Mouse (Mus musculus) forebrain, embryonic 10.5 days (tissue): ENCODE measurements around the gene Smco1. TPM values are rescaled to one million over a fixed set of nuclear protein-coding genes. Genes with fewer than 3 reads are reported as not detected.
"Not testable (repeated sequence)": the region's sequence is repeated elsewhere in the genome, so short reads cannot be mapped to it uniquely, and the experiment has no call there.

Experiments used
- DNase-seq: peaks from one replicate; pipeline ENCODE4 v3.0.0-alpha.2; 2017; ENCODE audit warnings: low spot score; ENCODE audit errors: extremely low spot score
- H3K27ac ChIP-seq: fragments of 300-500 bp; sonication (generic); 2 replicates; pipeline ENCODE4 v1.5.1; 2016; ENCODE audit warnings: mild to moderate bottlenecking
- H3K27me3 ChIP-seq: fragments of 300-500 bp; sonication (generic); 2 replicates; pipeline ENCODE4 v1.6.1; 2016; ENCODE audit warnings: mild to moderate bottlenecking; ENCODE audit not compliant: poor library complexity, severe bottlenecking
- H3K36me3 ChIP-seq: fragments of 300-500 bp; sonication (generic); replicated peaks from 2 replicates; pipeline ENCODE4 v1.6.1; 2016; ENCODE audit warnings: mild to moderate bottlenecking, moderate library complexity
- H3K4me1 ChIP-seq: fragments of 300-500 bp; sonication (generic); 2 replicates; pipeline ENCODE4 v1.6.1; 2016
- H3K4me3 ChIP-seq: fragments of 300-500 bp; sonication (generic); 2 replicates; pipeline ENCODE4 v1.5.1; 2016; ENCODE audit warnings: mild to moderate bottlenecking, moderate library complexity
- H3K9me3 ChIP-seq: fragments of 300-500 bp; sonication (generic); 2 replicates; pipeline ENCODE4 v1.6.1; 2016; ENCODE audit warnings: mild to moderate bottlenecking, moderate library complexity
- WGBS: fragments of 180-500 bp; shearing (Covaris S2); methylation state at CpG from one replicate; pipeline ENCODE4 v1.1.7; 2016; 5-methylcytosine and 5-hydroxymethylcytosine counted together
- polyA plus RNA-seq: library from polyadenylated mRNA; unstranded; fragments of >200 nt; fragmentation: Nextera tagmentation; extraction: Ambion mirVana; gene quantifications from 2 replicates; pipeline ENCODE4 v1.2.1, GENCODE M21; 2016

Smco1 gene
- 0.10 TPM in 1 of 2 replicates, not detected in the other for polyA plus RNA-seq

GRCm38 (mm10) chr16:32271291-32271690, at the start of gene Smco1:
TSS of gene Smco1 (plus strand) at chr16:32271468.
- WGBS: 87% methylated on average over 11 of the region's 11 CpGs
- Histone ChIP-seq H3K36me3 (no peaks in the 10 kb centered on the region), H3K4me1 (no peaks in the 10 kb centered on the region), H3K27ac (no peak within 1 kb of the TSS), H3K27me3 (no peaks in the 10 kb centered on the region), H3K9me3 (no peaks in the 10 kb centered on the region), H3K4me3 (no peak within 1 kb of the TSS)
- no peak for DNase-seq

GRCm38 (mm10) chr16:32221803-32222202, 49.5 kb upstream of the Smco1 start:
- WGBS: 84% methylated on average over 4 of the region's 4 CpGs
- DNase-seq: no peak
- Histone ChIP-seq H3K27me3 (no peaks in the 10 kb centered on the region), H3K9me3 (no peaks in the 10 kb centered on the region), H3K4me1 (no peaks in the 10 kb centered on the region), H3K36me3 (no peaks in the 10 kb centered on the region), H3K27ac (no peak overlapping the region), H3K4me3 (no peak overlapping the region)

- H3K4me1 ChIP-seq: no peaks in the 10 kb centered on the region
- H3K9me3 ChIP-seq: no peaks in the 10 kb centered on the region
- no peaks in the 10 kb centered on the region for H3K36me3 ChIP-seq
- H3K27ac ChIP-seq: no peak overlapping the region
- DNase-seq: no peak
- no peak overlapping the region for H3K4me3 ChIP-seq
- no peaks in the 10 kb centered on the region for H3K27me3 ChIP-seq
Measured at GRCm38 (mm10) chr16:32222399-32222798, 48.9 kb upstream of the Smco1 start.

- not testable (repeated sequence) for H3K4me1 ChIP-seq, DNase-seq, H3K9me3 ChIP-seq, H3K4me3 ChIP-seq, H3K27me3 ChIP-seq, H3K27ac ChIP-seq
- WGBS: 93% methylated on average over 3 of the region's 3 CpGs
- peaks cover 68% of the 10 kb centered on the region for H3K36me3 ChIP-seq
Measured at GRCm38 (mm10) chr16:32232050-32232449, 39.2 kb upstream of the Smco1 start.

- DNase-seq: no peak
- Histone ChIP-seq H3K27ac (no peak overlapping the region), H3K4me3 (no peak overlapping the region), H3K27me3 (no peaks in the 10 kb centered on the region), H3K4me1 (no peaks in the 10 kb centered on the region), H3K36me3 (peaks cover 80% of the 10 kb centered on the region), H3K9me3 (no peaks in the 10 kb centered on the region)
- 92% methylated on average over 19 of the region's 19 CpGs for WGBS
Measured at GRCm38 (mm10) chr16:32237930-32238680, 33.2 kb upstream of the Smco1 start.

GRCm38 (mm10) chr16:32239428-32240312, 31.6 kb upstream of the Smco1 start:
- no peaks in the 10 kb centered on the region for H3K9me3 ChIP-seq
- no peak overlapping the region for H3K4me3 ChIP-seq
- no peaks in the 10 kb centered on the region for H3K27me3 ChIP-seq
- 89% methylated on average over 2 of the region's 2 CpGs for whole genome bisulfite sequencing
- no peak for DNase-seq
- H3K36me3 ChIP-seq: peaks cover 70% of the 10 kb centered on the region
- no peak overlapping the region for H3K27ac ChIP-seq
- H3K4me1 ChIP-seq: peaks cover 9% of the 10 kb centered on the region

- peaks cover 29% of the 10 kb centered on the region for H3K36me3 ChIP-seq
- H3K4me1 ChIP-seq: peaks cover 36% of the 10 kb centered on the region
- no peak overlapping the region for H3K27ac ChIP-seq
- H3K9me3 ChIP-seq: no peaks in the 10 kb centered on the region
- no peaks in the 10 kb centered on the region for H3K27me3 ChIP-seq
- 88% methylated on average over 3 of the region's 3 CpGs for WGBS
- no peak overlapping the region for H3K4me3 ChIP-seq
- DNase-seq: no peak
Measured at GRCm38 (mm10) chr16:32243901-32244300, 27.4 kb upstream of the Smco1 start.

GRCm38 (mm10) chr16:32246351-32246791, 24.9 kb upstream of the Smco1 start:
- H3K27ac ChIP-seq: peak overlapping the region; percentile 94
- H3K4me1 ChIP-seq: peaks cover 36% of the 10 kb centered on the region
- peaks cover 11% of the 10 kb centered on the region; the same call in 1 of the 2 replicates for H3K36me3 ChIP-seq
- H3K9me3 ChIP-seq: no peaks in the 10 kb centered on the region
- peak overlapping the region; percentile 92 for H3K4me3 ChIP-seq
- H3K27me3 ChIP-seq: no peaks in the 10 kb centered on the region
- peak; percentile 65 for DNase-seq
- WGBS: 0% methylated on average over 41 of the region's 41 CpGs

GRCm38 (mm10) chr16:32246952-32247370, 24.3 kb upstream of the Smco1 start, which contains the start of the genes Fbxo45 and Wdr53:
TSS of gene Fbxo45 (minus strand) at chr16:32247158.
TSS of gene Wdr53 (plus strand) at chr16:32247227.
- no peaks in the 10 kb centered on the region for H3K9me3 ChIP-seq
- peak; percentile 97 for DNase-seq
- H3K4me3 ChIP-seq: peak within 1 kb of the TSS; percentile 92
- no peaks in the 10 kb centered on the region for H3K27me3 ChIP-seq
- H3K27ac ChIP-seq: peak within 1 kb of the TSS; percentile 94
- WGBS: under 1% methylated on average over 48 of the region's 48 CpGs
- H3K36me3 ChIP-seq: peaks cover 11% of the 10 kb centered on the region
- H3K4me1 ChIP-seq: peaks cover 36% of the 10 kb centered on the region

- DNase-seq, H3K4me1 ChIP-seq, H3K4me3 ChIP-seq, H3K36me3 ChIP-seq, H3K27me3 ChIP-seq, H3K27ac ChIP-seq, H3K9me3 ChIP-seq: not testable (repeated sequence)
- 90% methylated on average over 2 of the region's 2 CpGs for WGBS
Measured at GRCm38 (mm10) chr16:32264225-32264624, 7.0 kb upstream of the Smco1 start.

- Histone ChIP-seq H3K27ac (no peak overlapping the region), H3K27me3 (no peaks in the 10 kb centered on the region), H3K9me3 (no peaks in the 10 kb centered on the region), H3K4me1 (peaks cover 6% of the 10 kb centered on the region), H3K4me3 (no peak overlapping the region), H3K36me3 (no peaks in the 10 kb centered on the region)
- DNase-seq: no peak
- WGBS: 56% methylated on average over 9 of the region's 9 CpGs
Measured at GRCm38 (mm10) chr16:32273338-32273737, 2.1 kb downstream of the Smco1 start.

GRCm38 (mm10) chr16:32275041-32275440, 3.8 kb downstream of the Smco1 start:
- WGBS: 93% methylated on average over 6 of the region's 6 CpGs
- Histone ChIP-seq H3K9me3 (peaks cover 4% of the 10 kb centered on the region), H3K27ac (no peak overlapping the region), H3K4me1 (peaks cover 21% of the 10 kb centered on the region), H3K27me3 (no peaks in the 10 kb centered on the region), H3K36me3 (peaks cover 12% of the 10 kb centered on the region), H3K4me3 (no peak overlapping the region)
- DNase-seq: no peak

GRCm38 (mm10) chr16:32275830-32276229, 4.6 kb downstream of the Smco1 start:
- Histone ChIP-seq H3K9me3 (peaks cover 11% of the 10 kb centered on the region), H3K4me1 (peaks cover 24% of the 10 kb centered on the region), H3K36me3 (peaks cover 20% of the 10 kb centered on the region), H3K4me3 (no peak overlapping the region), H3K27me3 (no peaks in the 10 kb centered on the region), H3K27ac (no peak overlapping the region)
- no peak for DNase-seq
- 88% methylated on average over 1 of the region's 1 CpGs for WGBS
